Comparison of ENCODE assay signal across 7 mouse cellular contexts in the genomic region with DNA sequence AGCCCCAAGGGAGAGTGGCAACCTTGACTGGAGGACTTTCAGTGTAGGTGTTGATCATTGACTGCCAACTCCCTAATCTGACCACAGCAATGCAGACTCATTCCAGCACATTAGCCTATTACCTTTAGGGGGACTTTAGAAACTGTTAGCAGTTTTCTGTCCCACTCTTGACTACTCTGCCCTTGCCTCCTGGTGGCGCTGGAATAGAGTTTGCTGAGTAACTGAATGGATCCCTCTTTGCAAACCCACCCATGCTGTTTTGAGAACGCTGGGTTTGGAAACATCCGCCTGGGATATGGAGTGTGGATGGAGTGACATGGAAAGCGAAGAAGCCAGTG. TPM values are rescaled to one million over a fixed set of nuclear protein-coding genes. Genes with fewer than 3 reads are reported as not detected.
DNase-seq lines count a peak whose midpoint lies in the region; ATAC-seq and TF ChIP-seq lines count a peak whose summit lies in the region.

No protein-coding gene starts in this region.

- no peak for TF ChIP-seq POLR2A in small intestine, adult 2 months (IDR thresholded peaks at IDR 0.05; ENCODE audit: low read depth, low read length)

- no peaks in the 10 kb centered on the region for H3K9me3 ChIP-seq in lung, embryonic 16.5 days (ENCODE audit: control insufficient read depth, low read length)
- no peaks in the 10 kb centered on the region for H3K9me3 ChIP-seq in forebrain, embryonic 13.5 days (replicated peaks)
- H3K9me3 ChIP-seq in limb, embryonic 11.5 days (ENCODE audit: control insufficient read depth, low read length) = no peaks in the 10 kb centered on the region

- TF ChIP-seq CTCF in small intestine, adult 2 months (IDR thresholded peaks at IDR 0.05; ENCODE audit: extremely low read depth, insufficient read length, insufficient replicate concordance, low read depth, low read length) = no peak

- peak overlapping the region; percentile 96 for H3K4me2 ChIP-seq in lung, embryonic 16.5 days (ENCODE audit: low read depth, low read length)
- H3K4me2 ChIP-seq in forebrain, embryonic 13.5 days = peak overlapping the region; percentile 97
- H3K4me2 ChIP-seq in limb, embryonic 11.5 days (ENCODE audit: low read depth, severe bottlenecking) = peak overlapping the region; percentile 73

- no peak overlapping the region for H3K9ac ChIP-seq in lung, embryonic 16.5 days (ENCODE audit: low read length)
- peak overlapping the region; percentile 66; the same call in 1 of the 2 replicates for H3K9ac ChIP-seq in forebrain, embryonic 13.5 days
- no peak overlapping the region for H3K9ac ChIP-seq in limb, embryonic 11.5 days (ENCODE audit: low read length)

- no peak for DNase-seq in lung, postnatal 25 days (ENCODE audit: low spot score)
- no peak for DNase-seq in limb, embryonic 11.5 days (ENCODE audit: low spot score)
- no peak for DNase-seq in thymus, postnatal 10 days (ENCODE audit: low spot score in 2 of 2)
- no peak for DNase-seq in left cerebral cortex, postnatal 36 days (ENCODE audit: low spot score in 2 of 2)

- intact Hi-C loops in left cerebral cortex, postnatal 36 days (cut with DNase I) = no loop called here

- no peak for ATAC-seq in lung, embryonic 16.5 days (ENCODE audit: low read depth)
- peak; percentile 17; the same call in 1 of the 2 replicates for ATAC-seq in forebrain, embryonic 13.5 days
- ATAC-seq in limb, embryonic 11.5 days (ENCODE audit: insufficient number of reproducible peaks, low FRiP score, low TSS enrichment, low read depth) = no peak

- no peak overlapping the region for H3K27ac ChIP-seq in lung, embryonic 16.5 days (ENCODE audit: low read length)
- no peak overlapping the region for H3K27ac ChIP-seq in forebrain, embryonic 13.5 days
- H3K27ac ChIP-seq in limb, embryonic 11.5 days (replicated peaks; ENCODE audit: low read depth, low read length) = no peak overlapping the region
- no peak overlapping the region for H3K27ac ChIP-seq in small intestine, adult 2 months (ENCODE audit: insufficient read depth, low read depth, low read length)

- peak overlapping the region; percentile 57 for H3K4me3 ChIP-seq in lung, embryonic 16.5 days (ENCODE audit: low read length)
- peak overlapping the region; percentile 57 for H3K4me3 ChIP-seq in forebrain, embryonic 13.5 days
- H3K4me3 ChIP-seq in limb, embryonic 11.5 days (ENCODE audit: low read depth, low read length) = peak overlapping the region; percentile 42; the same call in 1 of the 2 replicates
- H3K4me3 ChIP-seq in small intestine, adult 2 months (ENCODE audit: low read depth, low read length) = peak overlapping the region; percentile 27; the same call in 1 of the 2 replicates

- H3K4me1 ChIP-seq in lung, embryonic 16.5 days (replicated peaks; ENCODE audit: control insufficient read depth, insufficient read depth, low read length) = 0 out of 2 replicates have a peak, but pooled peaks cover 2% of the 10 kb centered on the region
- peaks cover 12% of the 10 kb centered on the region for H3K4me1 ChIP-seq in forebrain, embryonic 13.5 days
- H3K4me1 ChIP-seq in limb, embryonic 11.5 days (ENCODE audit: control insufficient read depth, insufficient read depth, low read length) = no peaks in the 10 kb centered on the region
- peaks cover 1% of the 10 kb centered on the region; the same call in 1 of the 2 replicates for H3K4me1 ChIP-seq in small intestine, adult 2 months (ENCODE audit: control insufficient read depth, insufficient read depth, insufficient read length, low read length)

- peaks cover 16% of the 10 kb centered on the region for H3K27me3 ChIP-seq in lung, embryonic 16.5 days (ENCODE audit: control insufficient read depth, insufficient read depth, low read depth, low read length)
- H3K27me3 ChIP-seq in forebrain, embryonic 13.5 days = peaks cover 37% of the 10 kb centered on the region
- peaks cover 30% of the 10 kb centered on the region for H3K27me3 ChIP-seq in limb, embryonic 11.5 days (ENCODE audit: control insufficient read depth, insufficient read depth, low read length)
- H3K27me3 ChIP-seq in small intestine, adult 2 months (ENCODE audit: control insufficient read depth, insufficient read depth, low read length) = peaks cover 18% of the 10 kb centered on the region

- no peaks in the 10 kb centered on the region for H3K36me3 ChIP-seq in lung, embryonic 16.5 days (ENCODE audit: control insufficient read depth, insufficient read depth, low read length)
- no peaks in the 10 kb centered on the region for H3K36me3 ChIP-seq in forebrain, embryonic 13.5 days (ENCODE audit: poor library complexity, severe bottlenecking)
- H3K36me3 ChIP-seq in limb, embryonic 11.5 days (ENCODE audit: control insufficient read depth, insufficient read depth, low read length) = no peaks in the 10 kb centered on the region
- H3K36me3 ChIP-seq in small intestine, adult 2 months (ENCODE audit: control insufficient read depth, insufficient read depth, low read length) = no peaks in the 10 kb centered on the region

- 48% methylated on average over 4 of the region's 4 CpGs for WGBS in lung, embryonic 16.5 days
- WGBS in forebrain, embryonic 13.5 days = 51% methylated on average over 4 of the region's 4 CpGs
- 43% methylated on average over 4 of the region's 4 CpGs for WGBS in limb, embryonic 11.5 days
- 47% methylated on average over 4 of the region's 4 CpGs for WGBS in small intestine, adult 2 months

RNA-seq across cellular contexts. Expression of a gene that starts 0.6 kb away (rescaled TPM):
- polyA plus RNA-seq in lung, embryonic 16.5 days (2015; fragmentation: Nextera tagmentation; extraction: Ambion mirVana) = 0.74 and 0.94 TPM in 2 replicates
- 2.8 and 3.1 TPM in 2 replicates for polyA plus RNA-seq in forebrain, embryonic 13.5 days (2015; fragmentation: Nextera tagmentation; extraction: Ambion mirVana)
- 0.68 and 0.96 TPM in 2 replicates for polyA plus RNA-seq in limb, embryonic 11.5 days (2014; fragmentation: Nextera tagmentation; extraction: Ambion mirVana)
- polyA plus RNA-seq in small intestine, adult 2 months (2012; rRNA removed) = not detected in 2 replicates
- 10 to 100 TPM; 21.1 to 22.1 TPM for total RNA-seq in left cerebral cortex, postnatal 36 days (2021)
